Mouse (Mus musculus): ENCODE results near the gene Trcg1.

The Trcg1 gene

DNA sequence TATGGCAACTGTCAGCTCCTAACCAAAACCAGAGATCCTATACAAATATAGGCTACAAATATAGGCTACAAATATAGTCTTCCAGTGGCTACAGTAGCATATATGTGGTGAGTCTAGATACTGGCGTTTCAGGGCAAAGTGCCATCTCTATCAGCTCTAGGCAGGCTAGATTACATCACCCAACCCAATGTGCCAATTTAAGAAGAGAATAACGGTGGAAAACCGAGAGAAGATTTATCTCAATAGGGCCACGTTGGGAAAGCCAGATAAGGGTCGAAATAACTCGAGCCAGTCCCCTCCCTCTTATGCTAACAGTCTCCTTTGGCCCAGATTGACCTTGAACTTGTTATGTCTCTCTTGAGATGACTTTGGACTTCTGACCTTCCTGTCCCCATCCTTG lies 3.2 kb upstream of the Trcg1 start:
- no peak for DNase-seq

DNA sequence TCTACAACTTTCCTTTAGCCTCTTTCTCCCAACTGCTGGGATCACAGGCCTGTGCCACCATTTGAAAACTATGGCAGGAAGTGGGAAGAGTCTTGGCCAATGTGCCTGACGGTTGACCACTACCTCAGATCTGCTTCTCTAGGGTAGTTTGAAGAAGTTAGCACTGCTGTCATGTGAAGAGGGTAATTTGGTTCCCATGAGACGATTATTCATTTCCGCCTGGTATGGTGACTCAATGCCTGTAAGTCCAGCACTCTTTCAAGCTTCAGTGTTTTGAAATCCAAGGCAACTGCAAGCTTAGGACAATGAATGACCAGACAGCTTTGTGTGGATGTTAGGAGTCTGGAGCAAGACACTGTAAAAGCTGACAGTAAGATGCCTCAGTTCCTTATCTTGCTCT lies 2.6 kb upstream of the Trcg1 start:
- no peak for DNase-seq

- no peak for DNase-seq
Measured at GRCm38 (mm10) chr9:57237705-57238104, 1.3 kb downstream of the Trcg1 start.

DNA sequence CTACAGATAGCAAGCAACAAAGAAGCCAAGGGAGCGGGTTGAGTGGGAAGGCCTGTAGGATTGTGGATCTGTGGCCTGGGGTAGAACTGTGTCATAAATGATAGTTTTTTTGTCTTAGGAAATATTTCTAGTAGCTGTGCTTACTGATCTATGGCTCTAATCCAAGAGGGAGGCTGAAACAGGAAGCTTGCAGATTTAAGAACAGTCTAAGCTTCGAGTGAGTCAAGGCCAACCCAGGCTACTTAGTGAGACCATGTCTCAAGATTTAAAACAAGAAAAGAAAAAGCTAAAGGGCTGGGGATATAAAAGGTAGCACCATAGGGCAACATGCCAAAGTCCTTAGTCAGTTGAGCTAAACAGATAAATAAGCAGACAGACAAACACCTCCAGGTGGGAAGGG lies 1.9 kb downstream of the Trcg1 start:
- no peak for DNase-seq

GRCm38 (mm10) chr9:57241111-57241510 lies 4.8 kb downstream of the Trcg1 start:
- DNase-seq = no peak

DNA sequence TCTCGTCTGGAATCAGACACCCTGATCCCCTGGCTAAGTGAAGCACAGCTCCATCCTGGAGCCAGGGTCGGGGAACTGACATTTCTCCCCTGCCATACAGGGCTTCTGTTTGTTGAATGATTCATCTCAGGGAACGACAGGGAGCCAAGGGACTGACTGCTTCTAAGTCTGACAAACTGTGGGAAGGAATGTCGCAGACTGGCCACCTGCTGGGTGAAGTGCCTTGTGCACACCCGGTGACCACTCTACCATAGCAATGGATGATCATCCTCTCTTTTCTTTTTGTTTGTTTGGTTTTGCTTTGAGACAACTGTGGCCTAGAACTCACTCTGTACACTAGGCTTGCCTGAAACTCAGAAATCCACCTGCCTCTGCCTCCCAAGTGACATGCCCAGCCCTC lies 6.6 kb downstream of the Trcg1 start:
- no peak for DNase-seq

DNA sequence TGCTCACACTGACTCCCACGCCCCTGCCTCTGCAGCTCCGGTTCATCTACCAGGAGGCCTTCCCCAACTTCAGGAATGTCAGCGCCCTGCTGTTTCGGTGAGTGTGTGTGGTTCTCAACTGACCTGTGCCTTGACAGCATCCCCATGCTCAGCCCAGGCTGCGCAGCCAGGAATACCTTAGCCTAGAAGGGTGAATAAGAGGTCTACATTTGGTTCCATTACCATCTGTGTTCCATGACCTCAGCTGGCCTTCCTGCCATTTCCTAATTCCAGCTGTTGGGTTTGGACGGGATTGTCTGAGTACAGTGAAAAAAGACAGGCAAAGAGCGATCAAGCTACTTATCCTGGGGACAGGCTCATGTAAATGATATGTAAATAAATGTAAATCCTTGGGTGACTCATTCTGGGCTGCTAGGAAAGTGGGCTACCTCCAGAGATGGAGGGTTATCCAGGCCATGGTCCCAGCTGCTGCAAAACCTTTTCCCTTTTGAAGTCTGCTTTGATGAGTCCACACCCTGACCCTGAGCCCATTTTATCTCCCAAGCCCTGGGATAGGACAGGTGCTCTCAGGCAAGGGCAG lies 7.8 kb downstream of the Trcg1 start:
- no peak for DNase-seq

DNA sequence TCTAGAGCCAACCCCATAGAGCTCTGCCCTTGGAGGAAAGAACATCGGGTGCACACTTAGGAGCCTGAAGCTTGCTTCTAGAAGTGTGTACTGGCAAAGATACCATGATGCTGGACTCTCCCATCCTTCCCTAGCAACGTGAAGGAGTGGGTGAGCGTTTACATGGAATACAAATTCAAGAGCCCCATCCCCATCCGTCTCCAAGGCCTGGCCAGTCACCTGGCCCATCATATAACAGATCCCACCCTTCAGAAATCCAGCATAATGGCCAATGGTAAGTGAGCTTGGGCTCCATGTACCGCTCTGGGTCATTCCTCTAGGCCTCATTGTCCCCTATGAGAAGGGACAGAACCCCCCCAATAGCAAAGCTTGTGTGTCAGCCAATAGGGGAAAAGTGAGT lies 10.1 kb downstream of the Trcg1 start:
- no peak for DNase-seq

DNA sequence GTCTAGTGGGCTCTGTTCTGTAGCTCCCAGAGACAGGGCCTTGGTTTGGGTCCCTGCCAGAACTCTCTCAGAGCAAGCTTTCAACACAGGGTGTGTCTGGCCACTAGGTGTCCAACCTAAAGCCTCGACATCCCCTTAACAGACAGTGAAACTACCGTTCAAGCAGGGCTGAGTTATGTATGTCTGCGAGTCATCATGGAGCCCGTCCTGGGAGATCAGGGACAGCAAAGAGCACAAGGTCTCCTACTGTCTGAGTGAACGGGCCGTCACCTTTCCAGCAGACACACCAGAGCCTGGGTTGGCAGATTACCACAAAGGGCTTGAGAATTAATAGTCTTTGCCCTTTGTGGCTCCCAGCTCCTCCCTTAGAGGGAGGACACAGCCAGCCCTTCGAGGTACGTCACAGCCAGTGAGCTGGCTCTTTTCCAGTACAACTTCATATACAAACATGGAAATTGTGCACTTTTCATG lies 10.9 kb downstream of the Trcg1 start:
- no peak for DNase-seq

GRCm38 (mm10) chr9:57248030-57248942 lies 11.9 kb downstream of the Trcg1 start:
- no peak for DNase-seq

DNA sequence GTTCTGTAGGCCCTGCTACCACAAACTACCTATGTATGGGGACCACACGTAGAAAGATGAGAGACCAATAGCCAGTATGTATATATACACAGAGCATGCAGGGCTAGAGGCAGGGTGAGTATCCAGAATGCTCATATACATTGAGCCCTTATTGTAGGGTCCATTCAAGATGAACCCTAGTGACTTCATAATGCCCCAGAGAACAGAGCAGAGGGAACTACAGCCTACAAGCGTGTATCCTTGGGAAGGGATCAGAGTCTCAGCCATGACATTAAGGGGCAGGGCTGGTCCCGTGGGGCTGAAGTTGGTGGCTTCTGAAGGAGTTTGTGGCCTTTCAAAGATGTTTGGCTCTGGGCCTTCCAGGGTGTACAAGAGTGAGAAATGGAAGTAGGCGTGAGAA lies 13.7 kb downstream of the Trcg1 start:
- no peak for DNase-seq

DNA sequence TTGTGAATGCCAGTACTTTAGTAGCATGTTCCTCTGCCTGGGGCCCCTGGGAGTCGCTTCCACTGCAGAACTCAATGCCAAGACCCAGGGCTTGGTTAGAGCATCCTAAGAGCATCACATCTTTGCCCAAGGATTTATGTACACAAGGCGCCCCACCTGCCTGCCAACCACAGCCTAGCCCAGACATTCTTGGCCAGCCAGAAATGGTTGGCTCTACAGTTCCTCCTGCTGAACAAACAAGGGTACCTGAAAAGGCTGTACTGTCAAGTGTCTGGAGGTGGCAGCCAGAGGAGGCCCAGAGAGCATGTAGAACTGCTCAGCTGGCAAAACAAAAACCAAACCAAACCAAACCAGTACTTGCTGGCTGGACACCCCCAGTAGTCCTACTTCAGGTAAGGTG lies 14.8 kb downstream of the Trcg1 start:
- no peak for DNase-seq

DNA sequence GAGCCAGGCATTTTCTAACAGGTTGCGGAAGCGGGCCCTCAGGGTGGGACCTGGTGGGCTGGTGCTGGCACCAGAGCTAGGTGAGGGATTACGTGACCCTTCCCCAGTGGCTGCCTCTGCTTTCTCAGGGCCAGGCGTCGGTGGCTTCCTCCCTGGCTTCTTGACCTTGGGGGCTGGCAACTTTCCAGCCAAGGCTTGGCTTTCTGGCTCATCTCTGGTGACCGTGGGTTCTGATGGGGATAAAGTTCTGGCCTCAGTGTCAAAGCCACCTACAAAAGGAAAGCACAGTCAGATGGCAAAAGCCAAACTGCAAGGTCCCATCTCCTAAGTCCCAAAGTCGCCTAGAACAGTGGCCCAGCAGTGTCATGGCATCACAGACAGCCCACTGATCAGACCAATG lies 17.7 kb downstream of the Trcg1 start:
- no peak for DNase-seq

- DNase-seq = no peak
Measured at GRCm38 (mm10) chr9:57254823-57255495, 18.6 kb downstream of the Trcg1 start.

DNA sequence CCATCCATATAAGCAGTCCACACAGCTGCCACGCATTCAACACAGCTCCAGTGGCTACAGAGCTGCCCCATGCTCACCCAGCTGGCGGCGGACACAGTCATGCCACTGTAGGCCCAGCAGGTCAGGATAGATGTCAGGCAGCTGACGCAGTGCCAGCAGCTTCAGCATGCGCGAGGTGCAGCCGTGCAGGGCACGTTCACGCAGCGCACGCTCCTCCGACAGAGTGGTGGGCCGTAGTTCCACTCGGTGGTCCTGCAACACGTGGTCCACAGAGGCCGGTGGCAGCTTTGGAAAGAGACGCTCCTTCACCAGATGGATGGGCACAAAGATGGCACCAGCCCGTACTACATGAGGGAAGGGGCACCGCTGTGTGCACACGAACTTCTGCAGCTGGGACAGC lies 20.0 kb downstream of the Trcg1 start:
- DNase-seq = no peak

GRCm38 (mm10) chr9:57256861-57257260 lies 20.5 kb downstream of the Trcg1 start:
- no peak for DNase-seq

DNA sequence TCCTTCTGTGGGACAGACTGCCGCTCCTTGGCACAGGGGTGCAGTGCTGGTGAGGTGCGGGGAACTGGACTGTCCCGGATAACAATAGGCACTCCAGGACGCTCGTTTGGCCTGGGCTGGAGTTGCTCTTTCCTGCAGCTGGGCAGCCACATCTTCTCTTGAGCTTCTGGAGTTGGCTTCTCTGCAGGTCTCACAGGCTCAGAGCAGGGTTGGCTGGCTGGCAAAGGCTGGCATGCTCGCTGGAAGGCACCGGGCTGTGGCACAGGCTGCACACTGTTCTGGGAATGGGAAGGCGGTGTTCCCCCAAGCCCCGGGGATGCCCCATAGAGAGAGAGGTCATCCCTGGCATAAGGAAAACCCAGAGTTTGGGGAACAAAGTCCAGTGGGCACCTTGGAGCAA lies 21.3 kb downstream of the Trcg1 start:
- no peak for DNase-seq

GRCm38 (mm10) chr9:57259736-57260135 lies 23.4 kb downstream of the Trcg1 start:
- peak; percentile 93 for DNase-seq

GRCm38 (mm10) chr9:57260940-57261339 lies 24.6 kb downstream of the Trcg1 start:
- peak; percentile 40 for DNase-seq

- DNase-seq = peak; percentile 85
Measured at GRCm38 (mm10) chr9:57261516-57261912, 25.2 kb downstream of the Trcg1 start.

- peak; percentile 87 for DNase-seq
Measured at GRCm38 (mm10) chr9:57261913-57262794, 25.8 kb downstream of the Trcg1 start, which contains the start of gene 1700017B05Rik. Gene 1700017B05Rik, minus strand, starts transcription at chr9:57262612.

GRCm38 (mm10) chr9:57262795-57263684 lies 26.7 kb downstream of the Trcg1 start:
- DNase-seq = no peak

Measured in thymus, postnatal 14 days (tissue).